Mouse (Mus musculus) inflammation-experienced regulatory T-cells, adult 6 months (primary cell): Measurements from ENCODE around the gene Taz. TPM values are rescaled to one million over a fixed set of nuclear protein-coding genes. Genes with fewer than 3 reads are reported as not detected.

Experiments
- ATAC-seq: one replicate; pipeline ENCODE4 v1.8.0; 2017
- polyA plus RNA-seq, 3 experiments: library from polyadenylated mRNA; unstranded; fragments of 100-300 nt; shearing (Covaris generic); gene quantifications; one replicate each; pipeline ENCODE4 v1.2.1; 2017

Taz gene
- polyA plus RNA-seq, 3 experiments from 2014 or later = 28.8 to 66.0 (median 58.8) TPM

DNA sequence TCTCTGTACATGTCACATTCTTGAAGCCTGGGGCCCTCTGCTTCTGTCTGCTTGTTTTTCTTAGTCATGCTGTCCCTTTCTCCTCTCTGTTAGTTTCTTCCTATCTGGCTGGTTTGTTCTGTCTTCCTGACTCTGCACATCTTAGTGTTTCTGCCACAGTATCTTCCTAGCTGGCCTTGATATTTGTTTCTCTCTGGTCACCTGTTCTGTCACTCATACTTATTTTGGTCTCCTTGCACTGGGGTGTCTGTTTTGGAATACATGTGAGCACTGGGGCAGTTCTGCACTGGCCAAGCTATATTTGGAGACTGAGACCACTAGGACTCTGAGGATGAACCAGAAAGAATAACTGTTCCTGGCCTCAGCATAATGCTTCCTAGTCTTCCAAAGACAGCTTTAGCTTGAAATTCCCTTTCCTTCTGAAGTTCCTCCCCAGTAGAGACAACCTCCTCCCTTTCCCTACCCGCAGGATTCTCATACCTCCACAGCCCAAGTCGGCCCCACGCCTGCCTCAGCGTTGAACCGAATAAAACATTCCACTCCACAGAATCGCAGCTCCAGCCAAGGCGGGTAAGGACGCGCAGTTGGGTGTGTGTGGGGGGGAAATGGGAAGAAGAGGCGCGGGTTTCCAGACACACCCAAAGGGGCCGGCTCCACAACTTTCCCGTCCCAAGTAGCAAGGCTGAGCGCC lies 526 bp upstream of the Taz start:
- no peak for ATAC-seq

GRCm38 (mm10) chrX:74282395-74283091 lies 831 bp downstream of the Taz start:
- ATAC-seq = peak; percentile 78

DNA sequence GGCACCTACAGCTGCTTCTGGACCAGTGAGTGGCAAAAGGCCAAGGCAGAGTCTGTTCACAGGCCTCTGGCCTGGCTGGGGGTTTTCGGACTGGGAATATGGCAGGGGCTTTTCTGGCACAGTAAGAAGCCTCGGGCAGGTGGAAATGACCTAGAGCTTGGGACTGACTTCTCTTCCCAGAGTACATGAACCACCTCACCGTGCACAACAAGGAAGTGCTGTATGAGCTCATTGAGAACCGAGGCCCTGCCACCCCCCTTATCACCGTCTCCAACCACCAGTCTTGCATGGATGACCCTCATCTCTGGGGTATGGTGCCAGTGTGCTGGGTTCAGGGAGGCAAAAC lies 1.4 kb downstream of the Taz start:
- ATAC-seq = peak; percentile 6

DNA sequence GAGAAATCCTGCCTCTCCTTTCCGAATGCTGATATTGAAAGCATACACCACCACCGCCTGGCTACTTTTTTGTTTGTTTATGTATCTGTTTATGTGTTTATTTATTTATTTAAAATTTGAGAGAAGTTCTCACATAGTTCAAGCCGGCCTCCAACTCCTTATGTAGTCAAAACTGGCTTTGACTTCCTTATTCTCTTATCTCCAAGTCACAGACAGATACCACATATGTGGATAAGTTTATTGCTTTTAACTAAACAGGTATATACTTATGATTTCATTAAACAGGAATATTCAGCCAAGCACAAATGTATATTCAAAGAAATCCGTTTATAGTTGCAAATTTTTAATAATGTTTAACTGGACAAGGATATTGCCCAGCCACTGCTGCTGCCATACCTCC lies 11.7 kb downstream of the Taz start:
- no peak for ATAC-seq

GRCm38 (mm10) chrX:74296538-74297448 lies 15.1 kb downstream of the Taz start, which contains the start of gene Atp6ap1:
Atp6ap1 (plus strand) TSS chrX:74297097.
- peak; percentile 100 for ATAC-seq

- ATAC-seq = no peak
Observed at GRCm38 (mm10) chrX:74298348-74298747, 16.6 kb downstream of the Taz start.

DNA sequence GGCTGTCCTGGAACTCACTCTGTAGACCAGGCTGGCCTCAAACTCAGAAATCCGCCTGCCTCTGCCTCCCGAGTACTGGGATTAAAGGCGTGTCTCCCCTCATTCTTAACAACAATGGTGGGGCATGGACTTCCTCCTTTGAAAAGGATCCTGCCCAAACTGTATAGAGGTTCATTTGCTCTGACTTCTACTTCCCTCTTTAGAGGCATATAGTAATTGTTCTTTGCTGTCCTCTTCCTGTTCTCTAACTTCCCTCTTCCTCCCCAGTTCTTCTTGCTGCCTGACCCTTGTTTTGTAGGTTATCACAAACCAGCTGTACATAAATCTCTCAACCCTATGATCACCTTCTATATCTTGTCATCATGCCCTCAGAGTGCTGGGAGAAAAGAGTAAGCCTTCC lies 18.0 kb downstream of the Taz start:
- no peak for ATAC-seq

GRCm38 (mm10) chrX:74304867-74305700 lies 23.4 kb downstream of the Taz start, which contains the start of gene Gdi1:
Gdi1 (plus strand) TSS chrX:74304998.
- ATAC-seq = peak; percentile 84

- peak; percentile 99 for ATAC-seq
Observed at GRCm38 (mm10) chrX:74312540-74313464, 31.1 kb downstream of the Taz start, which contains the start of gene Fam50a. Fam50a (plus strand) TSS chrX:74313033.

DNA sequence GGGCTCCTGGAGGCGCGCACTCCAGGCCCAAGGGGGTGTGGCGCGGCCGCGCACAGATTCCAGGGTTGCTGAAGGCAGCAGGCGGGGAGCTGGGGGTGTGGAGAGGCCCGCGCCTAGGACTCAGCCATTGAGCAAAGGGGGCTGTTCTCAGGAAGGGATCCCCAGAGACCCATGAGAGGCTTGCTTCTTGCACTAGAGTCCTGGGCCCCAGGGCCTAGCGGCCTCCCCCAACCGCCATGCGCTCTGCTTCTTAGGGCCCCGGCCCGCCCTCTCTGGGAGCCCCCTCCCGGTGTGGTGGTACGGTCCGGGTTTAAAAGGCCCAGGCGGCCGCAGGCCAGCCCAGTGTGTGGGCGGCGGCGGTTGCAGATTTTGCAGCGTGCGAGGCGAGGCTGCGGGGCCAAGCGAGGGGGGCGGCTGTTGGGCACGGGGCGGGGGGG lies 47.0 kb downstream of the Taz start, which contains the start of gene Plxna3:
Gene Plxna3, plus strand, starts transcription at position 342 of the 437 bp plus-strand sequence.
- ATAC-seq = peak; percentile 73

DNA sequence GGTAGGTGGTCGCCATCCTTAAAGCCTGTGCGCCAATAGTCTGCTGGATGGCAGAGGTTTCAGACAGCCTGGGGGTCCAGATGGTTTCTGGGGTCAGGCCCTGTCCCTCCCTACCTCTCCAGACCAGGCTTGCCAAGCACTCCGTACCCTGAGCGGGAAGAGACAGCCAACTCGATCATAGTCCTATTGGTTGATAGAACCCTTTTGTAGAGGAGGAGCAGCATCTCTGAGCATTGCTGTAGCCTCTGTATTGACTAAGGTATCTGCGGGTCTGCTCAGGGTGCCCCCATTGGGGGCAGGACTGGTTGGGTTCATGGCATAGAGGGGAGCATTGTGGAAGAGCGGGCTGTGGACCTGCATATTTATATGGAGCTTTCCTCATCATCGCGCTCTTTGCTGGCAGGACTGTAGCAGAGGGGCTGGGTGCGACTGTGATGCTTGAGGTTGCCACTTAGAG lies 47.5 kb downstream of the Taz start:
- no peak for ATAC-seq

GRCm38 (mm10) chrX:74330166-74330930 lies 48.6 kb downstream of the Taz start:
- ATAC-seq = no peak

Other genes starting within 250 kb of the Taz start
- gene Opn1mw, start 154.4 kb upstream of the Taz start, polyA plus RNA-seq = not detected
- 10 to 100 TPM; 11.5 to 22.5 (median 20.6) TPM for gene Mecp2, start 146.5 kb upstream of the Taz start, polyA plus RNA-seq
- gene Tex28, start 114.1 kb upstream of the Taz start, polyA plus RNA-seq = not detected
- 1 to 10 TPM; 3.3 to 4.3 (median 4.0) TPM for gene Tktl1, start 104.7 kb upstream of the Taz start, polyA plus RNA-seq
- gene Flna, start 32.1 kb upstream of the Taz start, polyA plus RNA-seq = 100 to 1,000 TPM; 222 to 338 (median 279) TPM
- gene Emd, start 27.2 kb upstream of the Taz start, polyA plus RNA-seq = 10 to 100 TPM; 22.4 to 91.9 (median 32.8) TPM
- 1,000 to 10,000 TPM in 1 of 3 experiments, 100 to 1,000 TPM in 2; 478 to 1,649 (median 679) TPM for gene Rpl10, start 11.1 kb upstream of the Taz start, polyA plus RNA-seq
- 10 to 100 TPM; 17.0 to 35.0 (median 23.7) TPM for gene Dnase1l1, start 425 bp downstream of the Taz start, polyA plus RNA-seq
- gene Atp6ap1, start 15.2 kb downstream of the Taz start, polyA plus RNA-seq = 100 to 1,000 TPM; 130 to 165 (median 156) TPM
- gene Gdi1, start 23.1 kb downstream of the Taz start, polyA plus RNA-seq = 100 to 1,000 TPM; 167 to 342 (median 246) TPM
- 10 to 100 TPM; 54.7 to 72.5 (median 72.5) TPM for gene Fam50a, start 31.1 kb downstream of the Taz start, polyA plus RNA-seq
- gene Plxna3, start 47.2 kb downstream of the Taz start, polyA plus RNA-seq = 1 to 10 TPM; 1.6 to 6.5 (median 4.6) TPM
- 10 to 100 TPM; 70.0 to 79.0 (median 77.5) TPM for gene Lage3, start 71.7 kb downstream of the Taz start, polyA plus RNA-seq
- gene Ubl4a, start 91.3 kb downstream of the Taz start, polyA plus RNA-seq = 10 to 100 TPM; 40.7 to 90.2 (median 68.6) TPM
- gene Slc10a3, start 91.4 kb downstream of the Taz start, polyA plus RNA-seq = 10 to 100 TPM; 18.1 to 31.3 (median 27.1) TPM
- 10 to 100 TPM; 15.0 to 30.8 (median 30.5) TPM for gene Fam3a, start 111.4 kb downstream of the Taz start, polyA plus RNA-seq
- 10 to 100 TPM; 34.9 to 43.6 (median 39.3) TPM for gene Ikbkg, start 111.4 kb downstream of the Taz start, polyA plus RNA-seq
- gene G6pdx, start 147.3 kb downstream of the Taz start, polyA plus RNA-seq = 10 to 100 TPM; 25.4 to 32.9 (median 31.4) TPM
- gene Gm6880, start 199.5 kb downstream of the Taz start, polyA plus RNA-seq = not detected